Mouse (Mus musculus): ENCODE data around the gene Epb41l5. TPM values are rescaled to one million over a fixed set of nuclear protein-coding genes. Genes with fewer than 3 reads are reported as not detected.

Gene Epb41l5
- polyA plus RNA-seq, 1 experiment from 2014 or later, result 10.3 TPM

GRCm38 (mm10) chr1:119641090-119641812 lies 7.5 kb downstream of the Epb41l5 start:
- ATAC-seq (ENCODE audit: low FRiP score, low read depth), result no peak
- Histone ChIP-seq H3K36me3 (no peaks in the 10 kb centered on the region), H3K27ac (no peak overlapping the region), H3K4me3 (no peak overlapping the region), H3K4me2 (replicated peaks) (no peak overlapping the region), H3K27me3 (no peaks in the 10 kb centered on the region), H3K9me3 (no peaks in the 10 kb centered on the region), H3K9ac (no peak overlapping the region), H3K4me1 (0 out of 2 replicates have a peak, but pooled peaks cover 3% of the 10 kb centered on the region)

DNA sequence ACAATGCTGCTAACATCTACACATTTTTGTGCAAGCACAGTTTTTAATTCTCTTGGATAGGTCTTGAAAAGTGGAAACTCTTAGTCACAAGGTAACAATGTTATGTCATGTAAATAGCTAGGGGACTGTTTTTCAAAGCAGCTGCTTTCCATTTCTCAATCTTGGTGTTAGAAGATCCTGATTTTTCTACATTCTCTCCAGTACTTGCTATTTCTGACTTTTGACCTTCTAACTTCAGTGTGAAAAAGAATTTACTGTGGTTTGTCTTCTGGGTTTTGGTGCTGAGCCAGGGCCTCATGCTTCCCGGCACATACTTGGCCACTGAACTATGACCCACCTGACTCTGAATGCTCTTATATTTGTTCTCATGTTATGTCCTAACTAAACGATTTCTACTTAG lies 8.8 kb downstream of the Epb41l5 start:
- no peak overlapping the region for H3K9ac ChIP-seq
- H3K27ac ChIP-seq, result no peak overlapping the region
- no peaks in the 10 kb centered on the region for H3K9me3 ChIP-seq
- H3K4me3 ChIP-seq, result no peak overlapping the region
- WGBS, result 78% methylated on average over 2 of the region's 2 CpGs
- 0 out of 2 replicates have a peak, but pooled peaks cover 3% of the 10 kb centered on the region for H3K4me1 ChIP-seq
- no peak for ATAC-seq (ENCODE audit: low FRiP score, low read depth)
- H3K4me2 ChIP-seq (replicated peaks), result no peak overlapping the region
- no peaks in the 10 kb centered on the region for H3K36me3 ChIP-seq
- H3K27me3 ChIP-seq, result no peaks in the 10 kb centered on the region

- Histone ChIP-seq H3K27ac (no peak overlapping the region), H3K9me3 (no peaks in the 10 kb centered on the region), H3K27me3 (no peaks in the 10 kb centered on the region), H3K4me1 (no peaks in the 10 kb centered on the region), H3K36me3 (no peaks in the 10 kb centered on the region), H3K4me3 (no peak overlapping the region), H3K9ac (no peak overlapping the region), H3K4me2 (replicated peaks) (no peak overlapping the region)
- WGBS, result 84% methylated on average over 6 of the region's 6 CpGs
- no peak for ATAC-seq (ENCODE audit: low FRiP score, low read depth)
Measured at GRCm38 (mm10) chr1:119637188-119638023, 11.4 kb downstream of the Epb41l5 start.

DNA sequence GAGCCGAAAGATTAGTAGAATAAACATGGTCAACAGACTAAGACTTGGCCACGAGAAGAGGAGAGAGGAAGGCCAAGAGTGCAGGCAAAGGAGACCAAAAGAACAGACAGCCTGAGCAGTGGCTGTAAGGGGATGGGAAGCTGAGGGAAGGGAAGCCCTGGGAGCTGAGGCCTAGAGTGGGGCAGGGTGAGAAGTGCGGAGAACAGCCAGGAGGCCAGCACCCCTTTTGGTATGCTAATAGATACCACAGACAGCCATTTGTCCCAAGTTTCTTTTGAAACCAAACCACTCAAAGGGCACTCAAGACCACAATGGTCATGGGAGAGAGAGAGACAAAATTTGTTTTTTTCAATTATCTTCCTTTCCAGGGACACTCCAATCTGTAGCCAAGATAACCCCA lies 14.1 kb downstream of the Epb41l5 start:
- H3K9ac ChIP-seq, result no peak overlapping the region
- 44% methylated on average over 3 of the region's 3 CpGs for WGBS

DNA sequence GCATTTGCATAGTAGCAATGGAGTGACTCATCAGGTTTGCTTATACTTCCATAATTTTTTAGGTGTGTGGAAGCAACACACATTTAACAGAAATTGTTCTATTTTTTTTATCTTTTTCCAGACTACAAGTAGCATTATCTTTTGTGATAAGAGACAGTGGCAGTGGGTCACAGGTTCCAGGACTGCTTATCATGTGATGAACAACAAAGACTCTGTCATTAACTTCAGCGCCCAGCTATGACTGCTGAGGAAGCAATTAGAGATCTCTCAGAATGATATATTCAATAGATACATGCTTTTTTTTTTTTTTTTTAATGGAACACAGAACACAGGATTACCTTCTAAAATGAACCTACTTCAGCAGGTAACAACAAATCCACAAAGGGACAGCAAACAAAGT lies 18.4 kb downstream of the Epb41l5 start:
- no peak overlapping the region for H3K27ac ChIP-seq
- no peaks in the 10 kb centered on the region for H3K4me1 ChIP-seq
- peaks cover 7% of the 10 kb centered on the region for H3K36me3 ChIP-seq
- 79% methylated on average over 1 of the region's 1 CpGs for WGBS
- no peaks in the 10 kb centered on the region for H3K9me3 ChIP-seq
- H3K4me3 ChIP-seq, result no peak overlapping the region
- no peak overlapping the region for H3K9ac ChIP-seq
- ATAC-seq (ENCODE audit: low FRiP score, low read depth), result no peak
- no peak overlapping the region for H3K4me2 ChIP-seq (replicated peaks)
- no peaks in the 10 kb centered on the region for H3K27me3 ChIP-seq

More for the DNA sequence above, 14.1 kb downstream of the Epb41l5 start:
- no peaks in the 10 kb centered on the region for H3K9me3 ChIP-seq
- H3K36me3 ChIP-seq, result peaks cover 4% of the 10 kb centered on the region
- no peak overlapping the region for H3K4me2 ChIP-seq (replicated peaks)
- no peak overlapping the region for H3K27ac ChIP-seq
- ATAC-seq (ENCODE audit: low FRiP score, low read depth), result no peak
- H3K27me3 ChIP-seq, result no peaks in the 10 kb centered on the region
- no peak overlapping the region for H3K4me3 ChIP-seq
- H3K4me1 ChIP-seq, result no peaks in the 10 kb centered on the region

DNA sequence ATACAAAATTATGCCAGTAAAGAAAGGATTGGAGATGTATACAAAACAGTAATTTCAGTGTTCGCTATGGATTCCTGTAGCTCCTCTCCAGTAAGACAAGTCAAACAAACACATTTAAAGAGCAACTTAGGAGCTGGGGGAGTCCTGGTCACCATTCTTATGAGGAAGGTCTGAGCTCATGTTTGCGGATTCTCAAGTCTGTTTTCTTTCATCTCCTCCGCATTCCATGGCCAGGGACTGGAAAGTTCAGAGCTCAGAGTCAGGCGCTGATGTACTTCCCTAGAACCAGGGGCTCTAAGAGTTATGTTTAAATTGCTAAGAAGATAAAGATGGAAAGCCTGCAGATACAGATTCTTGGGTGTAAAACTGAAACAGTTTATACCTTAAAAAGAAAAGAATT lies 22.0 kb downstream of the Epb41l5 start:
- Histone ChIP-seq H3K4me3 (no peak overlapping the region), H3K36me3 (0 out of 2 replicates have a peak, but pooled peaks cover 3% of the 10 kb centered on the region), H3K4me2 (replicated peaks) (no peak overlapping the region), H3K9ac (no peak overlapping the region), H3K4me1 (no peaks in the 10 kb centered on the region), H3K27ac (no peak overlapping the region), H3K27me3 (no peaks in the 10 kb centered on the region), H3K9me3 (no peaks in the 10 kb centered on the region)
- no peak for ATAC-seq (ENCODE audit: low FRiP score, low read depth)
- WGBS, result 90% methylated on average over 4 of the region's 4 CpGs

GRCm38 (mm10) chr1:119624444-119624843 lies 24.4 kb downstream of the Epb41l5 start:
- 0 out of 2 replicates have a peak, but pooled peaks cover 3% of the 10 kb centered on the region for H3K36me3 ChIP-seq
- WGBS, result 58% methylated on average over 2 of the region's 2 CpGs
- ATAC-seq (ENCODE audit: low FRiP score, low read depth), result no peak
- H3K4me1 ChIP-seq, result no peaks in the 10 kb centered on the region
- no peak overlapping the region for H3K4me2 ChIP-seq (replicated peaks)
- H3K27ac ChIP-seq, result no peak overlapping the region
- no peak overlapping the region for H3K9ac ChIP-seq
- no peaks in the 10 kb centered on the region for H3K27me3 ChIP-seq
- H3K9me3 ChIP-seq, result no peaks in the 10 kb centered on the region
- H3K4me3 ChIP-seq, result no peak overlapping the region

- 87% methylated on average over 3 of the region's 3 CpGs for WGBS
Measured at GRCm38 (mm10) chr1:119605396-119605795, 43.4 kb downstream of the Epb41l5 start.

DNA sequence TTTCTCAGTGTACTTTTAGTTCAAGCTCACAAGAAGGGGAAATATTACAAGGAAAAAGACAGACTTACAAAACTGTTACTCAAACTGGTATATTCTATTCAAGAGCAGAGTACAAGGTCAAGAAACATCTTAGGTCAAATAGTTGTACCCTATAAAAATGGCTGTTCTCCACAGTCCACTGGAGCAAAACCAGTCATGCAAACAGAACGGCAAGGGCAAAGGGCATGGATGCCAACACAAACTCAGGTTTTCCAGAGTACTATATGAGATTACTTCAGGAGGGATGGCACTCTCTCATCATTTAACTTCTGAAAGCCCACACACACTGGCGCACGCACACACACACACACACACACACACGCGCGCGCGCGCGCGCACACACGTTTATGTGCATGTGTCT lies 46.4 kb downstream of the Epb41l5 start:
- 0 out of 2 replicates have a peak, but pooled peaks cover 2% of the 10 kb centered on the region for H3K36me3 ChIP-seq
- no peaks in the 10 kb centered on the region for H3K27me3 ChIP-seq
- 97% methylated on average over 12 of the region's 12 CpGs for WGBS
- H3K4me2 ChIP-seq (replicated peaks), result no peak overlapping the region
- no peaks in the 10 kb centered on the region for H3K9me3 ChIP-seq
- no peak overlapping the region for H3K27ac ChIP-seq
- no peak for ATAC-seq (ENCODE audit: low FRiP score, low read depth)
- H3K4me3 ChIP-seq, result no peak overlapping the region
- no peak overlapping the region for H3K9ac ChIP-seq
- H3K4me1 ChIP-seq, result no peaks in the 10 kb centered on the region

More at GRCm38 (mm10) chr1:119605396-119605795, 43.4 kb downstream of the Epb41l5 start:
- Histone ChIP-seq H3K9ac (no peak overlapping the region), H3K27me3 (no peaks in the 10 kb centered on the region), H3K4me3 (no peak overlapping the region), H3K36me3 (peaks cover 5% of the 10 kb centered on the region), H3K4me2 (replicated peaks) (no peak overlapping the region), H3K4me1 (no peaks in the 10 kb centered on the region), H3K27ac (no peak overlapping the region), H3K9me3 (no peaks in the 10 kb centered on the region)
- no peak for ATAC-seq (ENCODE audit: low FRiP score, low read depth)

DNA sequence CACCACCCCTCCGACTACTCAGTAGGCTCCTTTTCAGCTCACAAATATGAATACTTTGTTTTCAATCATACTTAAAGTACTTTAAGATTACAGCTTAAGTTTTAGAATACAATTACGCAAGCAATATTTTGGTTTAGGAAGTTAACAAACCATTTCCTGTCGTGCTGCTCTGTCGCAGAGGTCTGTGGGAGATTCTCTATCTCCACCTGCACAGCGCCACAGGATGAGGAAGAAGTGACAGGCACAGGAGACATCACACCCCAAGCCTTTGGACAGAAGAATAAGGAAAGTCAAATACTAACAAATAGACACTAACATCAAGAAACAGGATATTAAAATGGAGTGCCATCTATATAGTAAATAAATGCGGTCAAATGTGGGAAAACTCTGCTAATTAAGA lies 49.9 kb downstream of the Epb41l5 start:
- WGBS, result 89% methylated on average over 6 of the region's 6 CpGs
- Histone ChIP-seq H3K27ac (no peak overlapping the region), H3K36me3 (peaks cover 8% of the 10 kb centered on the region; the same call in 1 of the 2 replicates), H3K9ac (no peak overlapping the region), H3K4me2 (replicated peaks) (no peak overlapping the region), H3K9me3 (no peaks in the 10 kb centered on the region), H3K4me1 (no peaks in the 10 kb centered on the region), H3K4me3 (no peak overlapping the region), H3K27me3 (no peaks in the 10 kb centered on the region)
- ATAC-seq (ENCODE audit: low FRiP score, low read depth), result no peak

- Histone ChIP-seq H3K27me3 (no peaks in the 10 kb centered on the region), H3K4me3 (no peak overlapping the region), H3K4me1 (no peaks in the 10 kb centered on the region), H3K9me3 (no peaks in the 10 kb centered on the region), H3K9ac (no peak overlapping the region), H3K27ac (no peak overlapping the region), H3K4me2 (replicated peaks) (no peak overlapping the region), H3K36me3 (peaks cover 5% of the 10 kb centered on the region; the same call in 1 of the 2 replicates)
- no peak for ATAC-seq (ENCODE audit: low FRiP score, low read depth)
- 78% methylated on average over 3 of the region's 3 CpGs for WGBS
Measured at GRCm38 (mm10) chr1:119596954-119597480, 51.8 kb downstream of the Epb41l5 start.

- Histone ChIP-seq H3K4me3 (no peak overlapping the region), H3K9me3 (no peaks in the 10 kb centered on the region), H3K4me1 (no peaks in the 10 kb centered on the region), H3K4me2 (replicated peaks) (no peak overlapping the region), H3K36me3 (no peaks in the 10 kb centered on the region), H3K27me3 (no peaks in the 10 kb centered on the region), H3K27ac (no peak overlapping the region), H3K9ac (no peak overlapping the region)
- WGBS, result 92% methylated on average over 2 of the region's 2 CpGs
- ATAC-seq (ENCODE audit: low FRiP score, low read depth), result no peak
Measured at GRCm38 (mm10) chr1:119590041-119590440, 58.8 kb downstream of the Epb41l5 start.
